Mouse (Mus musculus) olfactory bulb, adult 2 months (tissue): Measurements from ENCODE around the gene Myo10.

Experiments
- CTCF ChIP-seq: fragments of 200-500 bp; IDR thresholded peaks from 2 replicates; pipeline ENCODE4 v1.5.1; 2012; ENCODE audit warnings: low read depth, mild to moderate bottlenecking, low read length, moderate library complexity; ENCODE audit not compliant: insufficient read depth
- POLR2A ChIP-seq: fragments of 200-500 bp; IDR thresholded peaks from 2 replicates; pipeline ENCODE4 v1.6.1; 2012; ENCODE audit warnings: mild to moderate bottlenecking, low read depth, low read length, moderate library complexity; ENCODE audit not compliant: insufficient read depth

- TF ChIP-seq CTCF (no peak), POLR2A (no peak)
Measured at GRCm38 (mm10) chr15:25583361-25583760, 39.0 kb upstream of the Myo10 start.
